Mouse (Mus musculus): Measurements from ENCODE around the gene Epb41l4b. TPM values are rescaled to one million over a fixed set of nuclear protein-coding genes. Genes with fewer than 3 reads are reported as not detected.

Gene Epb41l4b
- total and polyA plus RNA-seq, 3 experiments: 0.11 TPM; not detected in 2

GRCm38 (mm10) chr4:57119976-57120375 lies 23.3 kb downstream of the Epb41l4b start:
- no peak for DNase-seq (ENCODE audit: low spot score)
- H3K9me3 ChIP-seq (replicated peaks): peaks cover 66% of the 10 kb centered on the region
- no peak for ATAC-seq (ENCODE audit: extremely low read depth, insufficient number of reproducible peaks, low FRiP score, poor library complexity, severe bottlenecking)
- H3K27me3 ChIP-seq (ENCODE audit: insufficient read depth, low read length): no peaks in the 10 kb centered on the region
- no peaks in the 10 kb centered on the region for H3K36me3 ChIP-seq (replicated peaks)
- H3K4me3 ChIP-seq (ENCODE audit: low read depth, low read length): no peak overlapping the region
- H3K4me1 ChIP-seq (ENCODE audit: insufficient read depth, low read depth, low read length): no peaks in the 10 kb centered on the region
- TF ChIP-seq TAL1 (conservative IDR thresholded peaks at IDR 0.05; ENCODE audit: low read depth, low read length) (no peak), CTCF (IDR thresholded peaks at IDR 0.05; ENCODE audit: low read depth, low read length) (no peak)

GRCm38 (mm10) chr4:57118883-57119282 lies 24.4 kb downstream of the Epb41l4b start:
- TF ChIP-seq TAL1 (conservative IDR thresholded peaks at IDR 0.05; ENCODE audit: low read depth, low read length) (no peak), GATA2 (IDR thresholded peaks at IDR 0.05; ENCODE audit: borderline replicate concordance, low read depth, low read length) (no peak), CTCF (IDR thresholded peaks at IDR 0.05; ENCODE audit: low read depth, low read length) (no peak), POLR2AphosphoS5 (IDR thresholded peaks at IDR 0.05; ENCODE audit: insufficient replicate concordance, low read depth, low read length) (no peak), GATA1 (IDR thresholded peaks at IDR 0.05; ENCODE audit: borderline replicate concordance, low read length) (no peak)
- ATAC-seq (ENCODE audit: extremely low read depth, insufficient number of reproducible peaks, low FRiP score, poor library complexity, severe bottlenecking) (no peak), DNase-seq (ENCODE audit: low spot score) (no peak)
- H3K4me1 ChIP-seq (ENCODE audit: insufficient read depth, low read depth, low read length): no peaks in the 10 kb centered on the region
- H3K4me3 ChIP-seq (ENCODE audit: low read depth, low read length): no peak overlapping the region
- no peaks in the 10 kb centered on the region for H3K27me3 ChIP-seq (ENCODE audit: insufficient read depth, low read length)
- peaks cover 71% of the 10 kb centered on the region for H3K9me3 ChIP-seq (replicated peaks)
- no peaks in the 10 kb centered on the region for H3K36me3 ChIP-seq (replicated peaks)

- ATAC-seq (ENCODE audit: extremely low read depth, insufficient number of reproducible peaks, low FRiP score, poor library complexity, severe bottlenecking): no peak
- H3K4me3 ChIP-seq (ENCODE audit: low read depth, low read length): no peak overlapping the region
- TF ChIP-seq CTCF (IDR thresholded peaks at IDR 0.05; ENCODE audit: low read depth, low read length) (no peak), GATA2 (IDR thresholded peaks at IDR 0.05; ENCODE audit: borderline replicate concordance, low read depth, low read length) (no peak), GATA1 (IDR thresholded peaks at IDR 0.05; ENCODE audit: borderline replicate concordance, low read length) (no peak), TAL1 (conservative IDR thresholded peaks at IDR 0.05; ENCODE audit: low read depth, low read length) (no peak), POLR2AphosphoS5 (IDR thresholded peaks at IDR 0.05; ENCODE audit: insufficient replicate concordance, low read depth, low read length) (no peak)
- H3K4me1 ChIP-seq (ENCODE audit: insufficient read depth, low read depth, low read length): no peaks in the 10 kb centered on the region
- no peaks in the 10 kb centered on the region for H3K36me3 ChIP-seq (replicated peaks)
- DNase-seq (ENCODE audit: low spot score): no peak
- no peaks in the 10 kb centered on the region for H3K27me3 ChIP-seq (ENCODE audit: insufficient read depth, low read length)
- H3K9me3 ChIP-seq (replicated peaks): peaks cover 75% of the 10 kb centered on the region
These were observed 27.0 kb downstream of the Epb41l4b start for GRCm38 (mm10) chr4:57116278-57116677.

- H3K4me3 ChIP-seq (ENCODE audit: low read depth, low read length): no peak overlapping the region
- no peaks in the 10 kb centered on the region for H3K4me1 ChIP-seq (ENCODE audit: insufficient read depth, low read depth, low read length)
- no peak for ATAC-seq (ENCODE audit: extremely low read depth, insufficient number of reproducible peaks, low FRiP score, poor library complexity, severe bottlenecking)
- no peak for DNase-seq (ENCODE audit: low spot score)
- H3K36me3 ChIP-seq (replicated peaks): no peaks in the 10 kb centered on the region
- peaks cover 75% of the 10 kb centered on the region for H3K9me3 ChIP-seq (replicated peaks)
- TF ChIP-seq GATA1 (IDR thresholded peaks at IDR 0.05; ENCODE audit: borderline replicate concordance, low read length): no peak
- H3K27me3 ChIP-seq (ENCODE audit: insufficient read depth, low read length): no peaks in the 10 kb centered on the region
These were observed 28.3 kb downstream of the Epb41l4b start for GRCm38 (mm10) chr4:57114617-57115592.

- DNase-seq (ENCODE audit: low spot score): no peak
- no peaks in the 10 kb centered on the region for H3K27me3 ChIP-seq (ENCODE audit: insufficient read depth, low read length)
- H3K36me3 ChIP-seq (replicated peaks): no peaks in the 10 kb centered on the region
- no peak for ATAC-seq (ENCODE audit: extremely low read depth, insufficient number of reproducible peaks, low FRiP score, poor library complexity, severe bottlenecking)
- H3K9me3 ChIP-seq (replicated peaks): peaks cover 75% of the 10 kb centered on the region
- no peak for TF ChIP-seq CTCF (IDR thresholded peaks at IDR 0.05; ENCODE audit: low read depth, low read length)
- H3K4me3 ChIP-seq (ENCODE audit: low read depth, low read length): no peak overlapping the region
- H3K4me1 ChIP-seq (ENCODE audit: insufficient read depth, low read depth, low read length): no peaks in the 10 kb centered on the region
These were observed 29.6 kb downstream of the Epb41l4b start for GRCm38 (mm10) chr4:57113472-57114216.

- Histone ChIP-seq H3K27me3 (ENCODE audit: insufficient read depth, low read length) (no peaks in the 10 kb centered on the region), H3K4me3 (ENCODE audit: low read depth, low read length) (no peak overlapping the region), H3K4me1 (ENCODE audit: insufficient read depth, low read depth, low read length) (no peaks in the 10 kb centered on the region), H3K9me3 (replicated peaks) (peaks cover 79% of the 10 kb centered on the region), H3K36me3 (replicated peaks) (no peaks in the 10 kb centered on the region)
- DNase-seq (ENCODE audit: low spot score) (no peak), ATAC-seq (ENCODE audit: extremely low read depth, insufficient number of reproducible peaks, low FRiP score, poor library complexity, severe bottlenecking) (no peak)
- TF ChIP-seq GATA2 (IDR thresholded peaks at IDR 0.05; ENCODE audit: borderline replicate concordance, low read depth, low read length) (no peak), POLR2AphosphoS5 (IDR thresholded peaks at IDR 0.05; ENCODE audit: insufficient replicate concordance, low read depth, low read length) (no peak), TAL1 (conservative IDR thresholded peaks at IDR 0.05; ENCODE audit: low read depth, low read length) (no peak), GATA1 (IDR thresholded peaks at IDR 0.05; ENCODE audit: borderline replicate concordance, low read length) (no peak), CTCF (IDR thresholded peaks at IDR 0.05; ENCODE audit: low read depth, low read length) (no peak)
These were observed 31.2 kb downstream of the Epb41l4b start for GRCm38 (mm10) chr4:57111992-57112540.

Data from G1E (cell line).